In genomic region chr1:130937170-130937569, GRCm38 (mm10) we compare ENCODE assay signal across 27 mouse cellular contexts. TPM values are rescaled to one million over a fixed set of nuclear protein-coding genes. Genes with fewer than 3 reads are reported as not detected.
"Had no signal": no experiment of that assay in that cellular context is flagged by ENCODE, and none has a peak within 500 bp of the region (broad histone marks: within the 10 kb centered on the region; RNA-seq: fewer than 3 reads in every experiment).

No protein-coding gene starts in this region.

- H3K27me3 ChIP-seq: neural tube, embryonic 12.5 days; neural tube, embryonic 13.5 days; neural tube, embryonic 15.5 days; stomach, embryonic 15.5 days had no signal

- H3K4me2 ChIP-seq: neural tube, embryonic 12.5 days; neural tube, embryonic 13.5 days; neural tube, embryonic 15.5 days; stomach, embryonic 15.5 days had no signal

- H3K36me3 ChIP-seq: neural tube, embryonic 12.5 days; neural tube, embryonic 13.5 days; neural tube, embryonic 15.5 days; stomach, embryonic 15.5 days had no signal

- H3K9me3 ChIP-seq: neural tube, embryonic 12.5 days; neural tube, embryonic 13.5 days; neural tube, embryonic 15.5 days; stomach, embryonic 15.5 days had no signal

- H3K9ac ChIP-seq: neural tube, embryonic 12.5 days; neural tube, embryonic 13.5 days; neural tube, embryonic 15.5 days; stomach, embryonic 15.5 days had no signal

- H3K27ac ChIP-seq: neural tube, embryonic 12.5 days; neural tube, embryonic 13.5 days; neural tube, embryonic 15.5 days; stomach, embryonic 15.5 days; stomach, postnatal 0 days had no signal

- H3K4me3 ChIP-seq: neural tube, embryonic 12.5 days; neural tube, embryonic 13.5 days; neural tube, embryonic 15.5 days; stomach, embryonic 15.5 days had no signal

- DNase-seq: retina, postnatal 1 day; right cerebral cortex, adult 18-20 months; right cerebral cortex, postnatal 14 days; right cerebral cortex, postnatal 25 days; right cerebral cortex, postnatal 4 days; spleen, adult 18-20 months; thymus, adult 18-20 months; thymus, adult 2 months; thymus, postnatal 14 days; thymus, postnatal 25 days; thymus, postnatal 36 days; thymus, postnatal 4 days had no signal

- H3K4me1 ChIP-seq: neural tube, embryonic 12.5 days; neural tube, embryonic 13.5 days had no signal

RNA-seq across cellular contexts. Expression of gene Il19, which starts 2.7 kb away (rescaled TPM):
- total RNA-seq: neutrophil, adult 5-6 weeks had no signal
- polyA plus RNA-seq: neural tube, embryonic 12.5 days; neural tube, embryonic 13.5 days; neural tube, embryonic 14.5 days; neural tube, embryonic 15.5 days; small intestine, adult 2 months; spleen, adult 2 months; stomach, embryonic 14.5 days; stomach, embryonic 15.5 days; stomach, embryonic 16.5 days; stomach, postnatal 0 days; testis, adult 2 months; thymus, adult 2 months; thymus, postnatal 0 days; urinary bladder, adult 2 months had no signal

RNA-seq across cellular contexts. Expression of gene Il20, which starts 25.9 kb away (rescaled TPM):
- total RNA-seq: neutrophil, adult 5-6 weeks had no signal
- polyA plus RNA-seq: neural tube, embryonic 11.5 days; neural tube, embryonic 12.5 days; neural tube, embryonic 13.5 days; neural tube, embryonic 14.5 days; neural tube, embryonic 15.5 days; small intestine, adult 2 months; spleen, adult 2 months; stomach, embryonic 14.5 days; stomach, embryonic 15.5 days; stomach, embryonic 16.5 days; stomach, postnatal 0 days; testis, adult 2 months; thymus, adult 2 months; thymus, postnatal 0 days; urinary bladder, adult 2 months had no signal

RNA-seq across cellular contexts. Expression of gene Il24, which starts 49.9 kb away (rescaled TPM):
- total RNA-seq: neutrophil, adult 5-6 weeks had no signal
- polyA plus RNA-seq: neural tube, embryonic 11.5 days; neural tube, embryonic 12.5 days; neural tube, embryonic 13.5 days; neural tube, embryonic 14.5 days; neural tube, embryonic 15.5 days; small intestine, adult 2 months; spleen, adult 2 months; stomach, embryonic 14.5 days; stomach, embryonic 15.5 days; stomach, embryonic 16.5 days; stomach, postnatal 0 days; testis, adult 2 months; urinary bladder, adult 2 months had no signal
